Mouse (Mus musculus) cerebellum, postnatal 4 days (tissue): ENCODE results near the gene Herc4.

Experiments
- DNase-seq, 2 experiments: peaks; one replicate each; pipeline ENCODE4 v3.0.0; 2022; ENCODE audit warnings: low spot score in 2 of 2, mixed read lengths in 1 of 2

Gene Herc4

DNA sequence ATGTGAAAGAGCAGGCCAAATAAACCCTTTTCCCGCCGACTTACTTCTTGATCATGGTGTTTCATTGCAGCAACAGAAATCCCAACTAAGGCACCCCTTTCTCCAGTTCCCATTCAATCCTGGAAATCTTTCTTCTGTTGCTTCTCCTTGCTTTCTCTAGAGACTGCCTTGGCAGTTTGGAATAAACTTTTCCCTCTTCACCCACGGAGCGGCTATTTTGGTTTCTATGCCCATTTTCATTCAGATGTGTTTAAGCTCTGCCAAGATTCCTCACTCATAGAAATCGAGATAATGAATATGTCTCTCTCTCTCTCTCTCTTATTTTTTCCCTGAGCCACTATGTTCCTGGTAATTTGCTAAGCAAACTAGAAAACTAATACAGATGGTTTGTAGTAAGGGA is 108.5 kb downstream of the Herc4 start:
- no peak for DNase-seq

DNA sequence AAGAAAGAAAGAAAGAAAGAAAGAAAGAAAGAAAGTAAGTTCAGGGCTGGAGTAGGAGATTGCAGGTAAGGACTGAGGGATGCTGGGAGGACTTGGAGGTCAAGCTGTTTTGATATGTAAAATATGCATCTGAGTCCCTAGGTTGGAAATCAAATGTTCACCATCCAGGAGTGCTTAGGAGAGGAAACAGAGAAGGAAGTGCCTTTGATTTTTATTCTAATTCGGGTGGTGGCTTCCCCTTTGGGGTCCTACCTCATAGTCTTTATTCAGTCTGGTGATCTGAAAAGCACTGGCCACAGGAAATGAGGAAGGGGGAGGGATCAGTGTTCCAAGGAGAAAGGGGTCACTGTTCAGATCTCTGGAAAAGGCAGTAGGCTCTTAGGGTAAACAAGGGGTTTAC is 116.9 kb downstream of the Herc4 start:
- no peak for DNase-seq

DNA sequence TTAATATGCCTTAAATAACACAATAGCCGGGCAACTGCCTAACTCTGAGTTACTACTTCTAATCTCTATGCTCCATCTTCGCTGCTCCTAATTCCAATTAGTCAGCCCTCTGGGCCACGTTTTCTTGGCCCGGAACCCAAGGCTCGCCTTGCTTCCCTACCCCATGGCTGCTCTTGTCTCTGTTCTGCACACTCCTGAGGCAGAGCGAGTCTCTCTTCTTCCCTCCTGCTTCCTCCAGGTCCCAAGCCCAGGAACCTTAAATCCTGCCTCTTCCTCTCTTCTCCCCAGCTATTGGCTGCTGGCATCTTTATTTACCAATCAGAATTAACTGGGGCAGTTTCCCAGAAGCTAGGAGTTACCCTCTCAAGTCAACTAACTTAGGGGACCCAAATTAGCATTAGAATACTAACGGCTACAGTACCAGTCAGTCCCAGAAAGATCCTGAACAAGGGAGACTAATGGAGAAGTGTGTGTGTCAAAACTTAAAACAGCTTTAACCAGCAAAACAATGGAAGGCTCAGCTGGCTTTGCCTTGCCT is 122.4 kb downstream of the Herc4 start:
- DNase-seq, result no peak

DNA sequence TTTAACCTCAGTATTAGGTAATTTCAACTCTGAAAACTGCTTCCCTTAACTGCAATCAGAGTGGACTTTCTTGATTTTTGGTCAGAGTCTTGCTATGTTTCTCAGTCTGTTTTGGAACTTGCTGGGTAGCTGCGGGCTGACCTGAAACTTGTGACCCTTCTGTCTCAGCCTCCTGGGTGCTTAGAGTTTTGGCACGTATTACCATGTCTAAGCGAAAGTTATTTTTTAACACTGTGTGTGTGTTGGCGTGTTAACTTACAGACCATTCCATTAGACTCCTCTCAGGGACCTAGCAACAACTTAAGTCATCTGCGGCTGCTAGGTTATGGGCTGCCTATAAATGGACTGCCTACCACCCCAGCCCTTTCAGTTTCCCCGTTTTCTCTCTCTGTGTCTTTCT is 123.8 kb downstream of the Herc4 start:
- no peak for DNase-seq
